Mouse (Mus musculus): ENCODE measurements around the gene Cav1.

DNA sequence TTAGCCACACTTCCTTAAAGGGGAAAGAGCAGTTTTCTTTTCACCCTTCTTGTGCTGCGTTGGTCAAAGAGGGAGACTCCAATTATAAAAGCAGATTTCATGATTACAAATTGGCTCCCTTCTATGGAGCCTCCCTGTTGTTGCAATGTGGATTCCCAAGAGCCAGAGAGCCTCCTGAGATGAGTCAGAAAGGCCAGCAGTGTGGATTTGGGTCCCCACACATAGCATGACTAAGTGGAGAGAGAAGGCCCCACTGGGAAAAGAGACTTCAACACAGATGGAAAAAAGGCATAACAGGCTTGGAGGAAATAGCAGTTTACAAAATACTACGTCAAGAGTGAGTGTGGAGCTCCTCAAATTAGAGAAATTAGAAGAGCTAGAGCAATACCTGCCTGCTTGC is 3.1 kb downstream of the Cav1 start:
- TF ChIP-seq CTCF (IDR thresholded peaks at IDR 0.05), result no peak
- TF ChIP-seq EP300 (IDR thresholded peaks at IDR 0.05), result no peak

Measured in lung, postnatal 0 days (tissue).